Mouse (Mus musculus) spleen, adult 2 months (tissue): ENCODE results near the gene Ecpas.

Experiments
- CTCF ChIP-seq: fragments of 200-500 bp; IDR thresholded peaks from 2 replicates; pipeline ENCODE4 v1.5.1; 2011; ENCODE audit warnings: mild to moderate bottlenecking, inconsistent platforms; ENCODE audit not compliant: insufficient read depth, insufficient read length, insufficient replicate concordance; ENCODE audit errors: extremely low read depth
- POLR2A ChIP-seq: fragments of 200-500 bp; IDR thresholded peaks from 2 replicates; pipeline ENCODE4 v1.6.1; 2011; ENCODE audit warnings: low read depth, low read length, inconsistent platforms

- no peak for TF ChIP-seq POLR2A
- TF ChIP-seq CTCF, result no peak
Observed at GRCm38 (mm10) chr4:58911069-58911830, 1.3 kb downstream of the Ecpas start.
